Mouse (Mus musculus): ENCODE results near the gene Cfap36. TPM values are rescaled to one million over a fixed set of nuclear protein-coding genes. Genes with fewer than 3 reads are reported as not detected.

The Cfap36 gene
- total RNA-seq, 2 experiments from 2014 or later, result 118 to 126 TPM

DNA sequence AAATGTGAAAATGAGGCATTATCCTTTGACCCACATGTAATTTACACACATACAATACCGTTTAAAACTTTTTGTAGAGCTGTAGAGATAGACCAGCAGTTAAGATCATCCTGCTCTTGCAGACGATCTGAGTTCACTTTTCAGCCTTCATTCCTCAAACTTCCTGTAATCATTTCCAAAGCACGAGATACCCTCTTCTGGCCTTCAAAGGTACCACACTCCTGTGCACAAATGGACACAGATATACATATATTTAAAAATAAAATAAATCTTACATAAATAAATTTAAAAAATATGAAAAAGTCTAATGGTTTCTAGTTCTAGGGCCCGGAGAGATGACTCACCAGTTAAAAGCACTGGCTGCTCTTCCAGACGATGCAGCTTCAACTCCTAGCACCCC, 43.6 kb downstream of the Cfap36 start:
- intact Hi-C loops (cut with DNase I), result no loop called here
- DNase-seq (ENCODE audit: low spot score in 2 of 2), result no peak

DNA sequence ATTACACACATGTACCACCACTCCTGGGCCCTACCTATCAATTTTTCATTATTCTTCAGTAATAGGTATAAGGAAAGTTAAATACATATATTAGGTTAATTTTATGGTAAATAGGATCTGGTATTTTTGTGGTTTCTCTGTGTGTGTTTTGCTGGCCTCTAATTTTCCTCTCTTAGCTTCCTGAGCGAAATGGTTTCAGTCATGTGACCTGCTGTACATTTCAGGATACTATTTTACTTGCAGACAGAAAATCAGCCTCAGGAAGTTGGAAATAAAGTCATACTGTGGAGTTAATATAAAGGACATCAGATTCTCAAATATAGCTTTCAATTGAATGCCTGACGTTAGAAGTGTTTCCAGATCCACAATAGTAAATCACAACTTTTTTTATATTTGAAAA, 58.2 kb downstream of the Cfap36 start:
- intact Hi-C loops (cut with DNase I), result no loop called here
- no peak for DNase-seq (ENCODE audit: low spot score in 2 of 2)

DNA sequence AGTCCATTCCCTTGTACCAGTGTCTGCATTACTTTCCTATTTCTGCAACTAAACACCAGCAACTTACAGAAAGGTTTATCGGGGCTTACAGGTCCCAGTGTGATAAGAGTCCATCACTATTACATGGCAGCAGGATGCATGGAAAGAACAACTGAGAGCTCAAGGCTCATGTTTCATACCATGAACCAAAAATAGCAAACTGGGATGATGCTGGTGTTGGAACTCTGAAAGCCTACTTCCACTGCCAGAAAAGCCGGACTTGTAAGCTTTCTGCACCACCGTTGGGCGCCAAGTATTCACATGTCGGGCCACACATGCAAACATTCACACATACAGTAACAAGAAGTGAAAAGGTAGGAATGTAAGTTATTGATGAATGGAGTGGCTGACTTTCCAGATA, 65.5 kb downstream of the Cfap36 start:
- intact Hi-C loops (cut with DNase I), result no loop called here
- no peak for DNase-seq (ENCODE audit: low spot score in 2 of 2)

DNA sequence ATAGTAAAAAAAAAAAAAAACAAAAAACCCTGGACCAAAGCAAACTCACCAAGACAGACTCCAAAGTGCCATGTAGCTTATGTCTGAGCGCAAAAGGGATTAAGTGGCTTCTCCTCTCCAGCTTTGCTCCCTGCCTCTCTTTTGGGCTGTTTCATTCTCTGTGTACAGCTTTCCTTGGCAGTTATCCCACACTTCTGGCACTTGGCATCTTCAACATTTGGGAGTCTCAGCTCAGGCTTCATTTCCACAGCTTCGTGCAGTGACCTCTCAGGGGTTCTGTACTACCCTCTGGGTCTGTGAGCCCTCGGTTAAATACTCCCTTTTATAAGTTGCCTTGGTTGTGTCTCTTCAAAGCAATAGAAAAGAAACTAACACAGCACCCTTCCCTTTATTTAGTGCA, 66.6 kb downstream of the Cfap36 start:
- no peak for DNase-seq (ENCODE audit: low spot score in 2 of 2)

DNA sequence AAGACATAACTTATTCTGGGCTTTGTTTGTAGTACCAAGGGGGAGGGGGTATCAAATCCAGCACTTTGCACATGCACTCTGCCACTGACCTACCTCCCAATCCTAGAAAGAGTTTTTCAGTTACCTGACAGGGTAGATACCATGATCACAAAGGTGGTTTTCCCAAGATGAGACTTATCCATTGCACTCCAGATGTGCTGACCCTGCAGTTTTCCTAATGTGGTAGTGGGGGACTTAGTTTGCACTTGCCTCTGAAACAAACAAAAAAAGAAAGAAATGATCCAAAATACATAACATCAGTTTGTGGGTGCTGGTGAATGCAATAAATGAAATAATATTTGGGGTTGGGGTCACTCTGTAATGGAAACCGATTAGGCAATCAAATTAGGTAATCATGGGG, 67.9 kb downstream of the Cfap36 start:
- DNase-seq (ENCODE audit: low spot score in 2 of 2), result no peak
- intact Hi-C loops (cut with DNase I), result no loop called here

More for the DNA sequence above, 66.6 kb downstream of the Cfap36 start:
- intact Hi-C loops (cut with DNase I), result no loop called here

DNA sequence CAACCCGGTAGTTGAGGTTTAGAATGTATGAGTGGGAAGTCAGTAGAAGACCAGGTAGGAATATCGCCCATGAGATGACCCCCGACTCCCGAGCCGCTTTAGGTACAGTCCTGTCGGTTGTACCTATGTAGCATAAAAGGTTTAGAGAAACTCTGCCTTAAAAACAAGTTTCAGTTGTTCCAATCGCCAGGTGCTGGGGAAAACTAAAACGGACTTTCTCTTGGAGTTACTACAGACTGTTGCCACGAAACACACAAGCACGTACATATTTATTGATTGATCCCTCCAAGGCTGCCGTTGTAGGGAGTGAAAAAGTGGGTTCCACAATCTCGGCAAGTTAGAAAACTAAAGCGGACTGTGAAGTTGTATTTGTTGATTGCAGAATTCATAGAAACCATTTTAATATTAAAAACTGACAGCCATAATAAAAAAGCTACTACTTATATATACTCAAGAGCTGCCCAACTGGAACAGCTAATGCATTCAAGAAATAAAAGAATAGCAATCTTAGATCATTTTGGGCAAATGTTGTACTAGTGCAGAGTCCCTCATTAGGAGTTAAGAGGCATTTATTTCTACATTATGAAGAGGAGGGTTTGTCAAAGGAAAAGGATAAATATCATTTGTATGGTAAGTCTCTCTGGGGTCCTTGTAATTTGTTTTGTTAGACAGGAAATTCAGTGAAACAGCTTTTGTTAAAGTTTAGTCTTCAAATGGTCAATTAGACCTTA, 73.3 kb downstream of the Cfap36 start:
- no peak for DNase-seq (ENCODE audit: low spot score in 2 of 2)
- intact Hi-C loops (cut with DNase I), result no loop called here

DNA sequence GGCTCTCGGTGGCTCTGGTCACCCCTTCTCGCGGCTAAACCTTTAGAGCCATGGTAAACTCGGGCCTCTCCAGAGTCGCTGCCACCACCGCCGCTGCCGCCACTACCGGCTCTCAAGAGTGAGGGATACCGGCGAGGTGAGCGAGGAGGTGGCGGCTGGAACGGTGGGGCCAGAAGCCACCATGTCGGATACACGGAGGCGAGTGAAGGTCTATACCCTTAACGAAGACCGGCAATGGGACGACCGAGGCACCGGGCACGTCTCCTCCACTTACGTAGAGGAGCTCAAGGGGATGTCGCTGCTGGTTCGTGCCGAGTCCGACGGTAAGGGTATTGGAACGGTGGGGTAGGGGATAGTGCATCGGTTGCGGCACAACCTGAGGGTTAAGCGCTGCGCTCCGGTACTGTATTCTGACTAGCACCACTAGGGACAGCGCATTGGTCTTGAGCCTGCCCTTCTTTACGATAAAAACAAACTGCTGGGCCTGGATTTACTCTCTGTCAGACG, 74.0 kb downstream of the Cfap36 start:
- DNase-seq (ENCODE audit: low spot score in 2 of 2), result peak in 1 of 2 experiments; percentile 57
- intact Hi-C loops (cut with DNase I), result no loop called here

DNA sequence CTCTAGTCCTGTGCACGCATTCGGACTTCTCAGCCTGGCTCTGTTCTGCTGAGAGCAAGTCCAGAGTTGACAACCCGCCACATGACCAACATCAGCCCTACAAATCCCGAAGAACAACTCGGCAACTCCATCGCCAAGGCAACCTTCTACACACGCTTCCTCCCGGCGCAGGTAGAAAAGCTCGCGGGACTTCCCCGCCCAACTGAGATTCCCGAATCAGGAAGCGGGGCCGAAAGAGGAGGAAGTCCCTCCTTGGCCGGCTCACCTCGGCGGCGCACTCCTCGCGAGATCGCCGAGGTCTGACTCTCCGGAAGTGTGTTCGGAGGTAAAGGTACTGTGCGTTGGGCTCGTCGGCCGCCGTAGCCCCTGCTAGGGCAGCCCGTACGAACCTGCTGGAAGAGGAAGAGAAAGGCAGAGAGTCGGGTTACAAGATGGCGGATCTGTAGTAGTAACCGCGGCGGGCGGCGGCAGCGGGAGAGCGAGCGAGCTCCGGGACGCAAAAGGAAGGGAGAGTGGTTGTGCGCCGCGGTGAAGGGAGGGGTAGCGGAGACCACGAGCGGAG, 74.6 kb downstream of the Cfap36 start, which contains the start of gene Ppp4r3b:
Gene Ppp4r3b, plus strand, starts transcription at position 328 of the 562 bp plus-strand sequence.
- intact Hi-C loops (cut with DNase I), result no loop called here

DNA sequence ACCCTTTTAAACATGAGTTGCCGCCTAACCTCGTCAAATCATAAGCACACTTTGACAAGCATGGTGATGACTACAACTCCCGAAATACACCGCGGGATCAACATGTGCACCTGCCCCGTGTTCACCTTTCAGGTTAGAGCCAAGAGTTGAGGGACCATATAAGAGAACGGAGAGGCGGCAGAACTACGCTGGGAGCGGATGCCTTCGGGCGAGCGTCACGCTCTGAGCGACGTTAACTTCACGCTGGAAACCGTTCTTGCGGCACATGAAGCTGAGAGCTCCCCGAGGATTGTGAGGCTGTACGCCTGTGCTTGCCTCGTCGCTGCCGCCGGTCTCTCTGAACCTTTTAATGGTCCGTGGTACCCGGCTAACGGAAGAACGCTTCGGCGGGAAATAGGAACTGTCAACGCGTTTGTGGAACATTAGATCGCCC, 75.2 kb downstream of the Cfap36 start:
- peak; percentile 63 to 66 for DNase-seq (ENCODE audit: low spot score in 2 of 2)
- intact Hi-C loops (cut with DNase I), result no loop called here

More for the DNA sequence above, 74.6 kb downstream of the Cfap36 start, which contains the start of gene Ppp4r3b:
- peak; percentile 98 for DNase-seq (ENCODE audit: low spot score in 2 of 2)

Other genes starting within 250 kb of the Cfap36 start
- 10 to 100 TPM; 20.7 to 22.3 TPM for gene Pnpt1, start 116.7 kb downstream of the Cfap36 start, total RNA-seq (2021)
- 10 to 100 TPM; 46.2 to 51.6 TPM for gene Ppp4r3b, start 74.5 kb downstream of the Cfap36 start, total RNA-seq (2021)
- gene Ccdc88a, start 126.2 kb upstream of the Cfap36 start, total RNA-seq (2021), result 10 to 100 TPM; 54.0 to 69.9 TPM

Measured in left cerebral cortex, postnatal 36 days (tissue).